Mouse (Mus musculus) right cerebral cortex, postnatal 4 days (tissue): ENCODE measurements around the gene Maml2.
A peak's percentile ranks its signal among the peaks of the same experiment; 100 is the strongest.

Experiments
- DNase-seq: peaks from one replicate; pipeline ENCODE4 v3.0.0-alpha.2; 2022

Gene Maml2

GRCm38 (mm10) chr9:13538200-13538599 lies 240.4 kb downstream of the Maml2 start:
- no peak for DNase-seq

GRCm38 (mm10) chr9:13539535-13539934 lies 241.8 kb downstream of the Maml2 start:
- DNase-seq = no peak

GRCm38 (mm10) chr9:13540227-13540626 lies 242.5 kb downstream of the Maml2 start:
- DNase-seq = no peak

GRCm38 (mm10) chr9:13540781-13541180 lies 243.0 kb downstream of the Maml2 start:
- DNase-seq = no peak

GRCm38 (mm10) chr9:13543167-13543566 lies 245.4 kb downstream of the Maml2 start:
- peak; percentile 10 for DNase-seq

GRCm38 (mm10) chr9:13544133-13544532 lies 246.4 kb downstream of the Maml2 start:
- DNase-seq = no peak

GRCm38 (mm10) chr9:13545726-13546125 lies 248.0 kb downstream of the Maml2 start:
- DNase-seq = no peak

GRCm38 (mm10) chr9:13549911-13550310 lies 252.2 kb downstream of the Maml2 start:
- no peak for DNase-seq

GRCm38 (mm10) chr9:13552380-13553052 lies 254.8 kb downstream of the Maml2 start:
- no peak for DNase-seq

GRCm38 (mm10) chr9:13554773-13555172 lies 257.0 kb downstream of the Maml2 start:
- DNase-seq = no peak

- DNase-seq = no peak
Observed at GRCm38 (mm10) chr9:13555973-13556481, 258.3 kb downstream of the Maml2 start.

- no peak for DNase-seq
Observed at GRCm38 (mm10) chr9:13556696-13557095, 258.9 kb downstream of the Maml2 start.

- DNase-seq = no peak
Observed at GRCm38 (mm10) chr9:13558811-13559372, 261.1 kb downstream of the Maml2 start.

GRCm38 (mm10) chr9:13560651-13561050 lies 262.9 kb downstream of the Maml2 start:
- DNase-seq = no peak

GRCm38 (mm10) chr9:13561335-13561734 lies 263.6 kb downstream of the Maml2 start:
- DNase-seq = no peak

GRCm38 (mm10) chr9:13563475-13564414 lies 266.0 kb downstream of the Maml2 start:
- DNase-seq = peak; percentile 29

GRCm38 (mm10) chr9:13565343-13566019 lies 267.7 kb downstream of the Maml2 start:
- DNase-seq = no peak

- no peak for DNase-seq
Observed at GRCm38 (mm10) chr9:13566154-13566885, 268.6 kb downstream of the Maml2 start.

GRCm38 (mm10) chr9:13569023-13569422 lies 271.3 kb downstream of the Maml2 start:
- no peak for DNase-seq

GRCm38 (mm10) chr9:13572847-13573246 lies 275.1 kb downstream of the Maml2 start:
- no peak for DNase-seq

- no peak for DNase-seq
Observed at GRCm38 (mm10) chr9:13574059-13574458, 276.3 kb downstream of the Maml2 start.

GRCm38 (mm10) chr9:13574913-13575312 lies 277.2 kb downstream of the Maml2 start:
- no peak for DNase-seq
